Mouse (Mus musculus): ENCODE results near the gene Rps18. TPM values are rescaled to one million over a fixed set of nuclear protein-coding genes. Genes with fewer than 3 reads are reported as not detected.
"Not testable (repeated sequence)": the region's sequence is repeated elsewhere in the genome, so short reads cannot be mapped to it uniquely, and the experiment has no call there.

Gene Rps18
- polyA plus RNA-seq, 1 experiment from 2014 or later: 912 TPM

- Histone ChIP-seq H3K4me2 (peak overlapping the region; percentile 93), H3K27ac (replicated peaks) (peak overlapping the region; percentile 94), H3K36me3 (peaks cover 62% of the 10 kb centered on the region), H3K4me3 (peak overlapping the region; percentile 54), H3K4me1 (replicated peaks) (peaks cover 76% of the 10 kb centered on the region), H3K9ac (peak overlapping the region; percentile 76)
- H3K9me3 ChIP-seq; H3K27me3 ChIP-seq; ATAC-seq (ENCODE audit: low read depth): not testable (repeated sequence)
- 72% methylated on average over 13 of the region's 13 CpGs for WGBS
Measured at GRCm38 (mm10) chr17:33952015-33952414, 3.8 kb downstream of the Rps18 start.

GRCm38 (mm10) chr17:33951021-33951946, 4.5 kb downstream of the Rps18 start, which contains the start of gene B3galt4:
Gene B3galt4 (minus strand): TSS chr17:33951488.
- H3K36me3 ChIP-seq: peaks cover 68% of the 10 kb centered on the region
- peaks cover 69% of the 10 kb centered on the region for H3K4me1 ChIP-seq (replicated peaks)
- ATAC-seq (ENCODE audit: low read depth): peak; percentile 73

GRCm38 (mm10) chr17:33950131-33950625, 5.6 kb downstream of the Rps18 start:
- H3K4me3 ChIP-seq: peak overlapping the region; percentile 54
- WGBS: 79% methylated on average over 10 of the region's 10 CpGs
- ATAC-seq (ENCODE audit: low read depth): no peak
- peak overlapping the region; percentile 76 for H3K9ac ChIP-seq
- H3K4me1 ChIP-seq (replicated peaks): peaks cover 68% of the 10 kb centered on the region
- H3K27me3 ChIP-seq: no peaks in the 10 kb centered on the region
- peak overlapping the region; percentile 94 for H3K27ac ChIP-seq (replicated peaks)
- H3K36me3 ChIP-seq: peaks cover 79% of the 10 kb centered on the region
- peak overlapping the region; percentile 93 for H3K4me2 ChIP-seq
- no peaks in the 10 kb centered on the region for H3K9me3 ChIP-seq

More at GRCm38 (mm10) chr17:33951021-33951946, 4.5 kb downstream of the Rps18 start, which contains the start of gene B3galt4:
- Histone ChIP-seq H3K27me3 (no peaks in the 10 kb centered on the region), H3K4me3 (peak within 1 kb of the TSS; percentile 54), H3K9me3 (no peaks in the 10 kb centered on the region), H3K27ac (replicated peaks) (peak within 1 kb of the TSS; percentile 94), H3K9ac (peak within 1 kb of the TSS; percentile 76), H3K4me2 (peak within 1 kb of the TSS; percentile 93)
- WGBS: 1% methylated on average over 45 of the region's 45 CpGs

DNA sequence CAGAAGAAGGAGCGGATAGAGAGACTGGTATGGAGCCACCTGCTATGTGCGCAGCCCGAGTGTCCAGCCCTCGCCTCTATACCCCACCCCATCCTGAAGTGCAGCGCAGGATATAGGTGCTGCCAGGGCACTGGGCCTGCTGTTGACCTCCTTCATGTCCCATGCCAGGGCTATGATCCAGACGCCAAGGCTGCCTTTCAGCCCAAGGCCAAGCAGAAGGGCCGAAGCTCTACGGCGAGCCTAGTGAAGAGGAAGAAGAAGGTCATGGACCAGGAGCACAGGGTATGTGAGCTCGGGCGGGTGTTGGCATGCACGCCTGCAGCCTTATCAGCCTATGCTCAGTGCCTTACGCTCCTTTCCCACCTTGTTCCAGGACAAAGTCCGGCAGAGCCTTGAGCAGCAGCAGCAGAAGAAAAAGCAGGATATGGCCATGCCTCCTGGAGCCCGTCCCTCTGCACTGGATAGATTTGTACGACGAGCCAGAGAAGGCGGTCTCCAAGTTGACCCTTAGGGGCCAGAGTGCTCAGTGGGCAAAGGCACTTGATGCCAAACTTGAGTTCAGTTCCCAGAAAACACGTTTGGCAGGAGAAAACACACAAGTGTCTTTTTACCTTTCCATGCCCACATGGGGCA, 6.8 kb downstream of the Rps18 start:
- H3K36me3 ChIP-seq: peaks cover 85% of the 10 kb centered on the region

DNA sequence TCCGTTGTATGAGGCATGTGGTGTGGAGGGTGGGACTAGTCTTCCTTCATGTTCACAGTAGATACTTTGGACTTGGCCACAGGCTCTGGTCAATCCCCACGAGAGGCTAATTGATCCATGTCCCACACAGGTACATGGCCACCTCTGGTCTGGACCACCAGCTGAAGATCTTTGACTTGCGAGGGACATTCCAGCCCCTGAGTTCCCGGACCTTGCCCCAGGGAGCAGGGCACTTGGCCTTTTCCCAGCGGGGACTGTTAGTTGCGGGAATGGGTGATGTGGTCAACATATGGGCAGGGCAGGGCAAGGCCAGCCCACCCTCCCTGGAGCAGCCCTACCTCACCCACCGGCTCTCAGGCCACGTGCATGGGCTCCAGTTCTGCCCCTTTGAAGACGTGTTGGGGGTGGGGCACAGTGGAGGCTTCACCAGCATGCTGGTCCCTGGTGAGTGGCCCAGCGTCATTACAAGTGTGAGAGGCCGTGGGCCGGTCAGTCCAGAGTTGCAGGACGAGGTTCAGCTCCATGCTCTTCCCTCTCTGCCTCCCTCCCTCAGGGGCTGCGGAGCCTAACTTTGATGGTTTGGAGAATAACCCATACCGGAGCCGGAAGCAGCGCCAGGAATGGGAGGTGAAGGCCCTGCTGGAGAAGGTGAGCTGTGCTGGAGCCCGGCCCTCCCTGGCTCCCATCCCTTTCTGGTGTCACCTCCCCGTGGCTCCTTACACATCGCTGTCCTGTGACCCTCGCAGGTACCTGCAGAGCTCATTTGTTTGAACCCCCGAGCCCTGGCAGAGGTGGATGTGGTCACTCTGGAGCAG, 7.5 kb downstream of the Rps18 start:
- 91% methylated on average over 22 of the region's 22 CpGs for WGBS
- Histone ChIP-seq H3K9me3 (no peaks in the 10 kb centered on the region), H3K27ac (replicated peaks) (no peak overlapping the region), H3K4me3 (no peak overlapping the region), H3K4me2 (no peak overlapping the region), H3K36me3 (peaks cover 85% of the 10 kb centered on the region), H3K9ac (no peak overlapping the region), H3K27me3 (no peaks in the 10 kb centered on the region), H3K4me1 (replicated peaks) (peaks cover 52% of the 10 kb centered on the region)
- ATAC-seq (ENCODE audit: low read depth): no peak

More for the DNA sequence above, 6.8 kb downstream of the Rps18 start:
- H3K4me3 ChIP-seq: no peak overlapping the region
- WGBS: 90% methylated on average over 19 of the region's 19 CpGs
- H3K9ac ChIP-seq: 0 out of 2 replicates have a peak overlapping the region, but pooled peaks have one; percentile 76
- peaks cover 60% of the 10 kb centered on the region for H3K4me1 ChIP-seq (replicated peaks)
- H3K27me3 ChIP-seq: no peaks in the 10 kb centered on the region
- no peak overlapping the region for H3K27ac ChIP-seq (replicated peaks)
- no peaks in the 10 kb centered on the region for H3K9me3 ChIP-seq
- H3K4me2 ChIP-seq: no peak overlapping the region
- no peak for ATAC-seq (ENCODE audit: low read depth)

GRCm38 (mm10) chr17:33947430-33948089, 8.2 kb downstream of the Rps18 start:
- no peak overlapping the region for H3K27ac ChIP-seq (replicated peaks)
- H3K4me2 ChIP-seq: no peak overlapping the region
- no peak overlapping the region for H3K9ac ChIP-seq
- ATAC-seq (ENCODE audit: low read depth): no peak
- H3K9me3 ChIP-seq: no peaks in the 10 kb centered on the region
- 93% methylated on average over 10 of the region's 10 CpGs for WGBS
- peaks cover 45% of the 10 kb centered on the region for H3K4me1 ChIP-seq (replicated peaks)
- no peak overlapping the region for H3K4me3 ChIP-seq
- H3K27me3 ChIP-seq: no peaks in the 10 kb centered on the region
- peaks cover 82% of the 10 kb centered on the region for H3K36me3 ChIP-seq

GRCm38 (mm10) chr17:33943454-33943853, 12.3 kb downstream of the Rps18 start:
- ATAC-seq (ENCODE audit: low read depth): no peak
- peaks cover 28% of the 10 kb centered on the region for H3K4me1 ChIP-seq (replicated peaks)
- peaks cover 60% of the 10 kb centered on the region for H3K36me3 ChIP-seq
- H3K27ac ChIP-seq (replicated peaks): no peak overlapping the region
- H3K4me3 ChIP-seq: no peak overlapping the region
- H3K9ac ChIP-seq: no peak overlapping the region
- 93% methylated on average over 15 of the region's 15 CpGs for WGBS
- no peaks in the 10 kb centered on the region for H3K27me3 ChIP-seq
- no peak overlapping the region for H3K4me2 ChIP-seq
- H3K9me3 ChIP-seq: no peaks in the 10 kb centered on the region

DNA sequence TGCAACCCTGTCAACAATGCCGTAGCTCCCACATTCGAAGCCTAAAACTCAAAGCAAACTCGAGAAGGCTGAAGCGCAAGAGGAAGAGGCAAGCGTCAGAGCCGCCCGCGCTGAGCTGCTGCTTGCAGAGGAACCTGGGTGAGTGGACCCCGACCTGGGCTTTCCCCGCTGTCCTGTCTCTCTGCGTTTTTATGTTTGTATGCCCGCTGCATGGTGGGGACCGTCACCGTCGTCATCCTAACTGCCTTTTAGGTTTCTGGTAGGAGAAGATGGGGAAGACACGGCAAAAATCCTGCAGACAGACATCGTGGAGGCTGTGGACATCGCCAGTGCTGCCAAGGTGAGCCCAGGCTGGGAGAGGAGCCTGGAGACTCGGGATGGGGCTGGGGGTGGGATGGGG, 14.4 kb downstream of the Rps18 start:
- H3K4me2 ChIP-seq: peak overlapping the region; percentile 98
- no peak for ATAC-seq (ENCODE audit: low read depth)
- peaks cover 58% of the 10 kb centered on the region for H3K36me3 ChIP-seq

DNA sequence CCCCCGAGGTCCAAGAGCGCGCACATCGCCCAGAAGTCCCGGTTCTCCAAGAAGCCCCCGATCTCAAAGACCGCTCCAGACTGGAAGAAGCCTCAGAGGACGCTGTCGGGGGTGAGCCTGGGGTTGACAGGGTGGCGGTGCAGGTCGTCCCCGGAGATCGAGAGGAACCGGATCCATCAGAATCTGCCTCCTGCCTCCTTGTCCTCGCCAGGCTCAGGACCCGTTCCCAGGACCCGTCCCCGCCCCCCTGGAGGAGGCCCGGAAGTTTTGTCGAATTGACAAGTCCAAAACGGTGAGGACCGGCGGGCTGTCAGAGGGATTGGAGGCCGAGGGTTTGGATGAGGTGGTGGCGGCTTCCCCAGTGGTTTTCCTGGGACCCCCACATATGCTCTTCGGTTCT, 14.8 kb downstream of the Rps18 start:
- Histone ChIP-seq H3K9ac (peak overlapping the region; percentile 88), H3K27ac (replicated peaks) (no peak overlapping the region), H3K4me2 (peak overlapping the region; percentile 98), H3K27me3 (no peaks in the 10 kb centered on the region), H3K36me3 (peaks cover 55% of the 10 kb centered on the region), H3K4me1 (replicated peaks) (peaks cover 24% of the 10 kb centered on the region), H3K4me3 (peak overlapping the region; percentile 89), H3K9me3 (no peaks in the 10 kb centered on the region)
- peak; percentile 13 for ATAC-seq (ENCODE audit: low read depth)
- WGBS: 3% methylated on average over 26 of the region's 26 CpGs

More for the DNA sequence above, 14.4 kb downstream of the Rps18 start:
- Histone ChIP-seq H3K27ac (replicated peaks) (no peak overlapping the region), H3K9ac (peak overlapping the region; percentile 88), H3K27me3 (no peaks in the 10 kb centered on the region), H3K4me1 (replicated peaks) (peaks cover 24% of the 10 kb centered on the region), H3K4me3 (peak overlapping the region; percentile 89), H3K9me3 (no peaks in the 10 kb centered on the region)
- 60% methylated on average over 19 of the region's 19 CpGs for WGBS

GRCm38 (mm10) chr17:33940206-33940805, 15.5 kb downstream of the Rps18 start, which contains the start of the genes Pfdn6 and Wdr46:
Gene Pfdn6 (minus strand): TSS chr17:33940343.
Gene Wdr46 (plus strand): TSS chr17:33940660.
- H3K36me3 ChIP-seq: peaks cover 55% of the 10 kb centered on the region
- WGBS: under 1% methylated on average over 36 of the region's 36 CpGs
- no peak within 1 kb of the TSS for H3K27ac ChIP-seq (replicated peaks)
- H3K4me2 ChIP-seq: peak within 1 kb of the TSS; percentile 98
- peak within 1 kb of the TSS; percentile 88 for H3K9ac ChIP-seq
- peaks cover 24% of the 10 kb centered on the region for H3K4me1 ChIP-seq (replicated peaks)
- peak within 1 kb of the TSS; percentile 89 for H3K4me3 ChIP-seq
- no peaks in the 10 kb centered on the region for H3K9me3 ChIP-seq
- no peaks in the 10 kb centered on the region for H3K27me3 ChIP-seq
- ATAC-seq (ENCODE audit: low read depth): peak; percentile 88
